Mouse (Mus musculus) heart, postnatal 14 days (tissue): ENCODE measurements around the gene Mycl. TPM values are rescaled to one million over a fixed set of nuclear protein-coding genes. Genes with fewer than 3 reads are reported as not detected.

Experiments used
- total RNA-seq, 2 experiments: library from RNA; stranded (reverse); gene quantifications; 2 replicates each; pipeline ENCODE4 v1.2.3; 2021

Gene Mycl
- total RNA-seq, 2 experiments from 2014 or later = 0.32 to 0.62 TPM

Other genes with a start within 250 kb of the Mycl start
- gene Ppt1, start 159.4 kb upstream of the Mycl start, total RNA-seq = 10 to 100 TPM; 35.4 to 40.0 TPM
- 10 to 100 TPM; 62.2 to 66.9 TPM for gene Cap1, start 109.6 kb upstream of the Mycl start, total RNA-seq
- under 1 TPM in 1 of 2 experiments, not detected in 1; 0.24 TPM for gene Mfsd2a, start 34.5 kb upstream of the Mycl start, total RNA-seq
- 1 to 10 TPM; 5.7 to 7.0 TPM for gene Trit1, start 20.9 kb downstream of the Mycl start, total RNA-seq
- not detected for gene Bmp8b, start 109.5 kb downstream of the Mycl start, total RNA-seq
- not detected for gene Oxct2b, start 120.6 kb downstream of the Mycl start, total RNA-seq
- 10 to 100 TPM; 20.9 to 23.5 TPM for gene Ppie, start 144.3 kb downstream of the Mycl start, total RNA-seq
- gene Hpcal4, start 187.6 kb downstream of the Mycl start, total RNA-seq = under 1 TPM; 0.07 to 0.26 TPM
- gene Nt5c1a, start 205.9 kb downstream of the Mycl start, total RNA-seq = 10 to 100 TPM; 37.2 to 47.6 TPM
- gene Heyl, start 237.9 kb downstream of the Mycl start, total RNA-seq = 10 to 100 TPM; 21.4 to 21.6 TPM